Mouse (Mus musculus): ENCODE results near the gene Cmtm2b. TPM values are rescaled to one million over a fixed set of nuclear protein-coding genes. Genes with fewer than 3 reads are reported as not detected.

The Cmtm2b gene
- total RNA-seq, 2 experiments from 2014 or later: not detected

GRCm38 (mm10) chr8:104340233-104341105 lies 18.4 kb downstream of the Cmtm2b start:
- peak; percentile 56 to 67 for DNase-seq (ENCODE audit: low spot score in 2 of 2)
- intact Hi-C loops (cut with DNase I): loop anchor here (5.0 to 10.0 kb wide), 2 partner anchors 93 to 234 kb away; partner anchors contain the start of gene Tk2

- intact Hi-C loops (cut with DNase I): loop anchor here (5.0 to 10.0 kb wide), 2 partner anchors 94 to 234 kb away; partner anchors contain the start of gene Tk2
- peak in 1 of 2 experiments; percentile 30 for DNase-seq (ENCODE audit: low spot score in 2 of 2)
These were observed 19.1 kb downstream of the Cmtm2b start for GRCm38 (mm10) chr8:104341106-104341561.

- DNase-seq (ENCODE audit: low spot score in 2 of 2): no peak
- intact Hi-C loops (cut with DNase I): loop anchor here (5.0 to 10.0 kb wide), 2 partner anchors 94 to 233 kb away; partner anchors contain the start of gene Tk2
These were observed 19.6 kb downstream of the Cmtm2b start for GRCm38 (mm10) chr8:104341678-104342077.

GRCm38 (mm10) chr8:104342426-104342825 lies 20.4 kb downstream of the Cmtm2b start:
- intact Hi-C loops (cut with DNase I): loop anchor here (5.0 to 10.0 kb wide), 2 partner anchors 95 to 232 kb away; partner anchors contain the start of gene Tk2
- no peak for DNase-seq (ENCODE audit: low spot score in 2 of 2)

GRCm38 (mm10) chr8:104343957-104344356 lies 21.9 kb downstream of the Cmtm2b start:
- intact Hi-C loops (cut with DNase I): loop anchor here (2.0 to 10.0 kb wide), 3 partner anchors 97 to 231 kb away; partner anchors contain the start of genes Dync1li2 and Tk2
- DNase-seq (ENCODE audit: low spot score in 2 of 2): peak; percentile 84 to 86

- DNase-seq (ENCODE audit: low spot score in 2 of 2): no peak
- intact Hi-C loops (cut with DNase I): loop anchor here (2.0 to 10.0 kb wide), 3 partner anchors 97 to 230 kb away; partner anchors contain the start of genes Dync1li2 and Tk2
These were observed 22.6 kb downstream of the Cmtm2b start for GRCm38 (mm10) chr8:104344622-104345021.

- intact Hi-C loops (cut with DNase I): loop anchor here (10.0 kb wide), 1 partner anchor 228 kb away; no protein-coding TSS in a partner anchor
- no peak for DNase-seq (ENCODE audit: low spot score in 2 of 2)
These were observed 24.7 kb downstream of the Cmtm2b start for GRCm38 (mm10) chr8:104346706-104347105.

- DNase-seq (ENCODE audit: low spot score in 2 of 2): no peak
- intact Hi-C loops (cut with DNase I): loop anchor here (10.0 kb wide), 1 partner anchor 226 kb away; no protein-coding TSS in a partner anchor
These were observed 26.9 kb downstream of the Cmtm2b start for GRCm38 (mm10) chr8:104348971-104349370.

GRCm38 (mm10) chr8:104350047-104350446 lies 28.0 kb downstream of the Cmtm2b start:
- DNase-seq (ENCODE audit: low spot score in 2 of 2): no peak
- intact Hi-C loops (cut with DNase I): loop anchor here (5.0 kb wide), 1 partner anchor 42 kb away; no protein-coding TSS in a partner anchor

GRCm38 (mm10) chr8:104353186-104353585 lies 31.2 kb downstream of the Cmtm2b start:
- no peak for DNase-seq (ENCODE audit: low spot score in 2 of 2)
- intact Hi-C loops (cut with DNase I): loop anchor here (5.0 kb wide), 1 partner anchor 39 kb away; no protein-coding TSS in a partner anchor

GRCm38 (mm10) chr8:104354504-104354903 lies 32.5 kb downstream of the Cmtm2b start:
- no peak for DNase-seq (ENCODE audit: low spot score in 2 of 2)
- intact Hi-C loops (cut with DNase I): loop anchor here (5.0 kb wide), 1 partner anchor 38 kb away; no protein-coding TSS in a partner anchor

GRCm38 (mm10) chr8:104358637-104359036 lies 36.6 kb downstream of the Cmtm2b start:
- DNase-seq (ENCODE audit: low spot score in 2 of 2): no peak
- intact Hi-C loops (cut with DNase I): no loop called here

GRCm38 (mm10) chr8:104359778-104360456 lies 37.9 kb downstream of the Cmtm2b start:
- intact Hi-C loops (cut with DNase I): no loop called here

GRCm38 (mm10) chr8:104365695-104366094 lies 43.7 kb downstream of the Cmtm2b start:
- intact Hi-C loops (cut with DNase I): no loop called here
- no peak for DNase-seq (ENCODE audit: low spot score in 2 of 2)

More at GRCm38 (mm10) chr8:104359778-104360456, 37.9 kb downstream of the Cmtm2b start:
- DNase-seq (ENCODE audit: low spot score in 2 of 2): no peak

GRCm38 (mm10) chr8:104367398-104367797 lies 45.4 kb downstream of the Cmtm2b start:
- intact Hi-C loops (cut with DNase I): no loop called here

GRCm38 (mm10) chr8:104369591-104369990 lies 47.6 kb downstream of the Cmtm2b start:
- intact Hi-C loops (cut with DNase I): no loop called here
- no peak for DNase-seq (ENCODE audit: low spot score in 2 of 2)

More at GRCm38 (mm10) chr8:104367398-104367797, 45.4 kb downstream of the Cmtm2b start:
- no peak for DNase-seq (ENCODE audit: low spot score in 2 of 2)

- peak in 1 of 2 experiments; percentile 44 for DNase-seq (ENCODE audit: low spot score in 2 of 2)
- intact Hi-C loops (cut with DNase I): no loop called here
These were observed 48.0 kb downstream of the Cmtm2b start for GRCm38 (mm10) chr8:104370071-104370470.

GRCm38 (mm10) chr8:104371121-104371520 lies 49.1 kb downstream of the Cmtm2b start:
- DNase-seq (ENCODE audit: low spot score in 2 of 2): no peak
- intact Hi-C loops (cut with DNase I): no loop called here

GRCm38 (mm10) chr8:104373779-104374178 lies 51.7 kb downstream of the Cmtm2b start:
- DNase-seq (ENCODE audit: low spot score in 2 of 2): peak in 1 of 2 experiments; percentile 66
- intact Hi-C loops (cut with DNase I): no loop called here

All from left cerebral cortex, postnatal 14 days (tissue).